Mouse (Mus musculus): Measurements from ENCODE around the gene Cartpt. TPM values are rescaled to one million over a fixed set of nuclear protein-coding genes. Genes with fewer than 3 reads are reported as not detected.

The Cartpt gene
- polyA plus RNA-seq, 1 experiment from 2014 or later = 3.6 TPM

DNA sequence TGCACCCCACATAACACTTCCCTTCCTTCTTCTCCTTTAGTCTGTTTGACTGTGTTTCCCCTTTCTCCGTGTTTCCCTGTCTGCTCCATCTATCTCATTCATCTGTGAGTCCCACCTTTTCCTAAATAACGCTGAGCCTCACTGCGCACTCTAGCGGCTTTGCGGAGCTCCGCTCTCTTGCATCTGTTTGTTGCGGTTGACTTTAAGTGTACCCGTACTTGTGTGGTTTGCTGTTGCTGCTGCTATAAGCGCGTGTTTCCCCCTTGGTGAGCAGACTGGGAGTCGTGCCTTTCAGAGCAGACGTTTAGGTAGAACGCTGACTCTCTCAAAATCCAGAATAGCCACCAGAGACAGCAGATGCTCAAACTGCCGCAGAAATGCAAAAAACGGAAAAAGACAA lies 51.3 kb downstream of the Cartpt start:
- Histone ChIP-seq H3K4me1 (ENCODE audit: control insufficient read depth, insufficient read depth, low read length) (no peaks in the 10 kb centered on the region), H3K4me2 (ENCODE audit: low read length) (no peak overlapping the region), H3K36me3 (ENCODE audit: control insufficient read depth, insufficient read depth, low read length) (no peaks in the 10 kb centered on the region), H3K27me3 (replicated peaks; ENCODE audit: control insufficient read depth, insufficient read depth, low read length) (no peaks in the 10 kb centered on the region), H3K9ac (ENCODE audit: low read length) (no peak overlapping the region), H3K4me3 (ENCODE audit: low read depth, low read length) (no peak overlapping the region), H3K27ac (ENCODE audit: low read depth, low read length) (no peak overlapping the region), H3K9me3 (replicated peaks; ENCODE audit: control insufficient read depth, low read length) (no peaks in the 10 kb centered on the region)
- DNase-seq (ENCODE audit: low spot score) = peak; percentile 82
- 29% methylated on average over 15 of the region's 15 CpGs for WGBS
- ATAC-seq = peak; percentile 70; the same call in 1 of the 2 replicates

Other genes starting within 250 kb of the Cartpt start
- gene Mccc2, start 114.5 kb upstream of the Cartpt start, polyA plus RNA-seq (2014; fragmentation: Nextera tagmentation; extraction: Ambion mirVana) = 37.5 and 38.7 TPM in 2 replicates
- gene Bdp1, start 203.0 kb upstream of the Cartpt start, polyA plus RNA-seq (2014; fragmentation: Nextera tagmentation; extraction: Ambion mirVana) = 18.0 and 24.1 TPM in 2 replicates
- gene Serf1, start 206.9 kb upstream of the Cartpt start, polyA plus RNA-seq (2014; fragmentation: Nextera tagmentation; extraction: Ambion mirVana) = 409 and 411 TPM in 2 replicates
- gene Smn1, start 223.8 kb upstream of the Cartpt start, polyA plus RNA-seq (2014; fragmentation: Nextera tagmentation; extraction: Ambion mirVana) = 57.0 and 61.0 TPM in 2 replicates

All from forebrain, embryonic 14.5 days (tissue).